Mouse (Mus musculus) myocyte (in vitro differentiated cells): ENCODE results near the gene Hat1. TPM values are rescaled to one million over a fixed set of nuclear protein-coding genes. Genes with fewer than 3 reads are reported as not detected.
A peak's percentile ranks its signal among the peaks of the same experiment; 100 is the strongest.

ENCODE experiments used
- H3K27me3 ChIP-seq: one replicate; pipeline ENCODE4 v1.6.1; 2011; ENCODE audit not compliant: control insufficient read depth, insufficient read depth, insufficient read length
- H3K36me3 ChIP-seq: one replicate; pipeline ENCODE4 v1.6.1; 2011; ENCODE audit not compliant: control insufficient read depth, insufficient read depth
- H3K4me2 ChIP-seq: one replicate; pipeline ENCODE4 v1.6.1; 2011; ENCODE audit warnings: low read depth, control low read depth
- H3K4me3 ChIP-seq: one replicate; pipeline ENCODE4 v1.5.1; 2011; ENCODE audit warnings: mild to moderate bottlenecking, control low read depth, moderate library complexity
- H3K79me2 ChIP-seq: one replicate; pipeline ENCODE4 v1.6.1; 2011; ENCODE audit not compliant: control insufficient read depth, insufficient read depth
- H3ac ChIP-seq: one replicate; pipeline ENCODE4 v1.6.1; 2011; ENCODE audit not compliant: control insufficient read depth, insufficient read length
- CEBPB ChIP-seq: IDR thresholded peaks from 2 replicates; pipeline ENCODE4 v1.6.1; 2011; ENCODE audit warnings: mild to moderate bottlenecking, moderate library complexity; ENCODE audit not compliant: poor library complexity, insufficient read depth, severe bottlenecking
- E2F4 ChIP-seq: IDR thresholded peaks from one replicate; pipeline ENCODE4 v1.6.1; 2011; ENCODE audit warnings: mild to moderate bottlenecking, control low read depth, moderate library complexity; ENCODE audit not compliant: insufficient read depth
- MAX ChIP-seq: IDR thresholded peaks from one replicate; pipeline ENCODE4 v1.6.1; 2011; ENCODE audit warnings: low read depth, mild to moderate bottlenecking, control low read depth
- MYOD1 ChIP-seq, 3 experiments: IDR thresholded peaks; one replicate each; pipeline ENCODE4 v1.6.1; 2011; ENCODE audit warnings: control low read depth in 2 of 3, low read depth in 2 of 3, mild to moderate bottlenecking in 2 of 3, moderate library complexity in 1 of 3; ENCODE audit not compliant: insufficient read length in 2 of 3, control insufficient read depth in 1 of 3
- MYOG ChIP-seq, 3 experiments: IDR thresholded peaks; one replicate each; pipeline ENCODE4 v1.6.1; 2011; ENCODE audit warnings: control low read depth in 2 of 3, low read depth in 2 of 3, mild to moderate bottlenecking in 2 of 3; ENCODE audit not compliant: insufficient read length in 2 of 3, control insufficient read depth in 1 of 3, insufficient read depth in 1 of 3
- POLR2A ChIP-seq: IDR thresholded peaks from one replicate; pipeline ENCODE4 v1.6.1; 2011; ENCODE audit warnings: low read depth, mild to moderate bottlenecking, control low read depth, moderate library complexity; ENCODE audit not compliant: insufficient read length
- POLR2AphosphoS2 ChIP-seq: IDR thresholded peaks from one replicate; pipeline ENCODE4 v1.6.1; 2011; ENCODE audit warnings: low read depth, control low read depth; ENCODE audit not compliant: insufficient read length
- REST ChIP-seq: IDR thresholded peaks from one replicate; pipeline ENCODE4 v1.6.1; 2011; ENCODE audit warnings: mild to moderate bottlenecking, control low read depth, moderate library complexity; ENCODE audit not compliant: insufficient read depth, insufficient read length
- SRF ChIP-seq: IDR thresholded peaks from one replicate; pipeline ENCODE4 v1.6.1; 2011; ENCODE audit warnings: low read depth; ENCODE audit not compliant: control insufficient read depth, insufficient read length
- TCF12 ChIP-seq: IDR thresholded peaks from one replicate; pipeline ENCODE4 v1.6.1; 2011; ENCODE audit warnings: mild to moderate bottlenecking, control low read depth; ENCODE audit not compliant: poor library complexity, insufficient read depth, severe bottlenecking
- TCF3 ChIP-seq: IDR thresholded peaks from one replicate; pipeline ENCODE4 v1.6.1; 2011; ENCODE audit warnings: low read depth, control low read depth; ENCODE audit not compliant: insufficient read length
- USF1 ChIP-seq: IDR thresholded peaks from one replicate; pipeline ENCODE4 v1.6.1; 2011; ENCODE audit warnings: low read depth, mild to moderate bottlenecking, control low read depth, moderate library complexity
- polyA plus RNA-seq: library from polyadenylated mRNA; unstranded; fragments of >200 nt; fragmentation: generic; extraction: Trizol; gene quantifications from one replicate; pipeline ENCODE4 v1.2.1, GENCODE M21; 2012; ENCODE audit warnings: missing spikeins

The Hat1 gene
- polyA plus RNA-seq, 1 experiment = 16.0 TPM

- Histone ChIP-seq H3K4me3 (no peak overlapping the region), H3K27me3 (no peaks in the 10 kb centered on the region), H3K36me3 (no peaks in the 10 kb centered on the region), H3K4me2 (no peak overlapping the region), H3ac (no peak overlapping the region), H3K79me2 (no peaks in the 10 kb centered on the region)
- TF ChIP-seq MYOG (IDR thresholded peaks at IDR 0.05; ENCODE audit: control insufficient read depth in 1 of 3, insufficient read depth in 1 of 3, insufficient read length in 2 of 3, low read depth in 2 of 3) (no peak), TCF3 (no peak), SRF (no peak), MAX (no peak), MYOD1 (IDR thresholded peaks at IDR 0.05; ENCODE audit: control insufficient read depth in 1 of 3, insufficient read length in 2 of 3, low read depth in 2 of 3) (no peak), REST (no peak), TCF12 (no peak), POLR2A (no peak), POLR2AphosphoS2 (no peak), E2F4 (no peak), CEBPB (no peak), USF1 (no peak)
These were observed 56.9 kb downstream of the Hat1 start for GRCm38 (mm10) chr2:71445536-71446196.

DNA sequence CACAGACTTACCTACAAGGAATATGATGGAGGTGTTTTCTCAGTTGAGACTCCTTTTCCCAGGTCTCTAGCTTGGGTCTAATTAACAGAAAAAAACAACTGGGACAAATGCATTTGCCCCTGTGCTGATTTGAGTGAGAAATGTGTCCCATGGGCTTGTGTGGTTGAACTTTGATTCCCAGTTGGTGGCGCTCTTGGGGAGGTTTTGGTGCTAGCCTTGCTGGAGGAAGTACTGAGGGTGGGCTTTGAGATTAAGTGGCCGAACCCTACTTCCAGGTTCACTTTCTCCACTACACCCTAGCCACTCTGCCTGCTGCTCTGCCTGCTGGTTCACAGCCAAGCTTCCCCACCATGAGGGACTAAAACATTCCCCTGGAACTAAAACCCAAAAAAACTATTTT lies 60.8 kb downstream of the Hat1 start:
- Histone ChIP-seq H3ac (no peak overlapping the region), H3K4me3 (no peak overlapping the region), H3K27me3 (no peaks in the 10 kb centered on the region), H3K79me2 (no peaks in the 10 kb centered on the region), H3K36me3 (no peaks in the 10 kb centered on the region), H3K4me2 (no peak overlapping the region)
- TF ChIP-seq TCF12 (no peak), E2F4 (no peak), POLR2A (no peak), POLR2AphosphoS2 (no peak), TCF3 (no peak), USF1 (no peak), MYOG (IDR thresholded peaks at IDR 0.05; ENCODE audit: control insufficient read depth in 1 of 3, insufficient read depth in 1 of 3, insufficient read length in 2 of 3, low read depth in 2 of 3) (no peak), CEBPB (no peak), MYOD1 (IDR thresholded peaks at IDR 0.05; ENCODE audit: control insufficient read depth in 1 of 3, insufficient read length in 2 of 3, low read depth in 2 of 3) (no peak), REST (no peak), MAX (no peak), SRF (no peak)

DNA sequence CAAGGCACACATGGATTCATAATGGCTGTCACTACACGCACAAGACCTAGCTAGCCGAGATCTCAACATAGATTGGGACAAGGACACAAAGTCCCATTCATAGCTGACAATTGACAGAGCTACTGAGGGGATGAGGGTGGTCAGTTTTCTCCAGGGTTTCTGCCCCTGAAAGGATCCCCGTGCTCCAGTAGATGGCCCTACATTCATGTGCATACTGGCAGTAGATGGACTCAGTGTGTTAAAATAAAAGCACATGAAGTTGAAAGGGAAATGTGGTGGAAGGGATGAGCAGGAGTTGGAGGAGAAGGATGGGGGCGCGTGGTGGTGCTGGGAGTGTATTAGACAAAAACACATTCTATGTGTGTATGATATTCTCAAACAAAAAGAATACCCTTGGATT lies 63.0 kb downstream of the Hat1 start:
- Histone ChIP-seq H3K4me2 (no peak overlapping the region), H3K36me3 (no peaks in the 10 kb centered on the region), H3K4me3 (no peak overlapping the region), H3K79me2 (no peaks in the 10 kb centered on the region), H3K27me3 (no peaks in the 10 kb centered on the region), H3ac (no peak overlapping the region)
- no peak for TF ChIP-seq CEBPB

DNA sequence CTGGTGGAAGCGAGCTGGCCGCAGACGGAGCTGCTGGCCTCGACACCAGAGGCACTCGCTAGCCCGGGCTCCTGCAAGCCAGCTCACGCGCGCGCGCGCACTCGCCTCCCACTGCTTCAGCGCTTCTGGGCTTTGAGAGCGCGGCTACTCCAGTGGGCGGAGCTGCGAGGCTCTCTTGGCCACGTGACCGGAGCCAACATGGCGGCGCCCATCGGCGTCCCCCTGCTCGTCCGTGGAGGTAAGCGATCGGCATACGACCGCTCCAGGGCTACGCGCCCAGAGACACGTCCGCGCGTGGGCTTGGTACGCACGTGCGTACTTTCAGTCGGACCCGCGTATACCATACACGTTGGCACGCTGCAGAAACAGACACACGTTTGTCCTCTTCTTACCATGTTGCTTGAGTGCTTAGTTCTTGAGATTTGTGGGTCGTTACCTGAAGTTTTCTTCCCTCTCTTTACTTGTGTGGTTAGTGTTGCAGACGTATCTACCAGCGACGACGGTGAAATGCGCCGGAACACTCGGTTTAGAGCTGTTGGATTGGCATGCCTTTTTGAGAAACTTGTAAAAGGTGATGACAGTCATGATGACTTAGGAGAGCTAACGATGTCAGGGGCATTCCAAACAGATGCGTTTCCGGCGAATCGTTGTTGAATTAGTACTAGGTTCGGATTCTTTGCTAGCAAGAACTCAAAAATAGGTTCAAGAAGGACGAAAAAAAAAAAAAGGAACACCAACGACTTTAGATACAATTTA lies 64.6 kb downstream of the Hat1 start, which contains the start of gene Metap1d:
Gene Metap1d (plus strand): TSS at position 116 of the 756 bp plus-strand sequence.
- Histone ChIP-seq H3K4me3 (peak within 1 kb of the TSS; percentile 61), H3K4me2 (peak within 1 kb of the TSS; percentile 96), H3ac (peak within 1 kb of the TSS; percentile 16), H3K36me3 (no peaks in the 10 kb centered on the region), H3K79me2 (no peaks in the 10 kb centered on the region), H3K27me3 (no peaks in the 10 kb centered on the region)
- no peak for TF ChIP-seq MAX
- TF ChIP-seq POLR2A = peak; percentile 79
- TF ChIP-seq POLR2AphosphoS2 = peak; percentile 79
- TF ChIP-seq SRF = no peak
- TF ChIP-seq REST = peak; percentile 23
- TF ChIP-seq USF1 = peak; percentile 96
- TF ChIP-seq MYOD1 (IDR thresholded peaks at IDR 0.05; ENCODE audit: control insufficient read depth in 1 of 3, insufficient read length in 2 of 3, low read depth in 2 of 3) = peak in 1 of 3 experiments; percentile 7

GRCm38 (mm10) chr2:71453917-71454260 lies 65.1 kb downstream of the Hat1 start:
- H3K27me3 ChIP-seq = no peaks in the 10 kb centered on the region
- no peaks in the 10 kb centered on the region for H3K79me2 ChIP-seq
- peak overlapping the region; percentile 61 for H3K4me3 ChIP-seq
- H3ac ChIP-seq = peak overlapping the region; percentile 16
- H3K36me3 ChIP-seq = no peaks in the 10 kb centered on the region
- peak overlapping the region; percentile 72 for H3K4me2 ChIP-seq
- no peak for TF ChIP-seq USF1
- no peak for TF ChIP-seq MYOD1 (IDR thresholded peaks at IDR 0.05; ENCODE audit: control insufficient read depth in 1 of 3, insufficient read length in 2 of 3, low read depth in 2 of 3)
- TF ChIP-seq POLR2AphosphoS2 = no peak
- no peak for TF ChIP-seq TCF12
- TF ChIP-seq MAX = no peak
- no peak for TF ChIP-seq POLR2A
- no peak for TF ChIP-seq REST
- no peak for TF ChIP-seq SRF
- TF ChIP-seq CEBPB = no peak
- no peak for TF ChIP-seq TCF3
- no peak for TF ChIP-seq MYOG (IDR thresholded peaks at IDR 0.05; ENCODE audit: control insufficient read depth in 1 of 3, insufficient read depth in 1 of 3, insufficient read length in 2 of 3, low read depth in 2 of 3)
- TF ChIP-seq E2F4 = no peak
